Mouse (Mus musculus): Measurements from ENCODE around the gene Fam122b. TPM values are rescaled to one million over a fixed set of nuclear protein-coding genes. Genes with fewer than 3 reads are reported as not detected.
"Not testable (repeated sequence)": the region's sequence is repeated elsewhere in the genome, so short reads cannot be mapped to it uniquely, and the experiment has no call there.

Gene Fam122b
- polyA plus RNA-seq (2014; fragmentation: Nextera tagmentation; extraction: Ambion mirVana): 7.9 and 8.0 TPM in 2 replicates

- no peaks in the 10 kb centered on the region for H3K4me1 ChIP-seq (replicated peaks; ENCODE audit: control insufficient read depth, insufficient read depth, low read length)
- peak within 1 kb of the TSS; percentile 60 for H3K9ac ChIP-seq (ENCODE audit: low read depth, low read length)
- H3K36me3 ChIP-seq (ENCODE audit: control insufficient read depth, insufficient read depth, low read length): no peaks in the 10 kb centered on the region
- no peaks in the 10 kb centered on the region for H3K27me3 ChIP-seq (ENCODE audit: control insufficient read depth, insufficient read depth, low read length)
- no peaks in the 10 kb centered on the region for H3K9me3 ChIP-seq (ENCODE audit: control insufficient read depth, low read length)
- 16% methylated on average over 40 of the region's 40 CpGs for WGBS
- H3K27ac ChIP-seq (ENCODE audit: low read depth, low read length): peak within 1 kb of the TSS; percentile 82
- peak within 1 kb of the TSS; percentile 59 for H3K4me2 ChIP-seq (replicated peaks; ENCODE audit: low read depth, low read length)
- DNase-seq (ENCODE audit: low spot score) (peak; percentile 93), ATAC-seq (ENCODE audit: low FRiP score) (peak; percentile 89)
- peak within 1 kb of the TSS; percentile 52 for H3K4me3 ChIP-seq (ENCODE audit: low read depth, low read length)
These were observed at the start of gene Fam122b for GRCm38 (mm10) chrX:53269289-53270062. Gene Fam122b, minus strand, starts transcription at chrX:53269805.

GRCm38 (mm10) chrX:53287924-53288323 lies 18.3 kb upstream of the Fam122b start:
- 83% methylated on average over 5 of the region's 5 CpGs for WGBS

GRCm38 (mm10) chrX:53273124-53273523 lies 3.5 kb upstream of the Fam122b start, which contains the start of gene Fam122c:
Gene Fam122c, plus strand, starts transcription at chrX:53273424.
- H3K9ac ChIP-seq (ENCODE audit: low read depth, low read length): no peak within 1 kb of the TSS
- 58% methylated on average over 1 of the region's 1 CpGs for WGBS
- H3K4me3 ChIP-seq (ENCODE audit: low read depth, low read length): no peak within 1 kb of the TSS
- no peaks in the 10 kb centered on the region for H3K27me3 ChIP-seq (ENCODE audit: control insufficient read depth, insufficient read depth, low read length)
- no peak within 1 kb of the TSS for H3K4me2 ChIP-seq (replicated peaks; ENCODE audit: low read depth, low read length)
- no peak for ATAC-seq (ENCODE audit: low FRiP score)
- H3K27ac ChIP-seq (ENCODE audit: low read depth, low read length): no peak within 1 kb of the TSS
- no peak for DNase-seq (ENCODE audit: low spot score)
- no peaks in the 10 kb centered on the region for H3K4me1 ChIP-seq (replicated peaks; ENCODE audit: control insufficient read depth, insufficient read depth, low read length)
- H3K9me3 ChIP-seq (ENCODE audit: control insufficient read depth, low read length): no peaks in the 10 kb centered on the region
- no peaks in the 10 kb centered on the region for H3K36me3 ChIP-seq (ENCODE audit: control insufficient read depth, insufficient read depth, low read length)

More at GRCm38 (mm10) chrX:53287924-53288323, 18.3 kb upstream of the Fam122b start:
- Histone ChIP-seq H3K4me3 (ENCODE audit: low read depth, low read length) (no peak overlapping the region), H3K9me3 (ENCODE audit: control insufficient read depth, low read length) (no peaks in the 10 kb centered on the region), H3K4me2 (replicated peaks; ENCODE audit: low read depth, low read length) (no peak overlapping the region), H3K36me3 (ENCODE audit: control insufficient read depth, insufficient read depth, low read length) (no peaks in the 10 kb centered on the region), H3K4me1 (replicated peaks; ENCODE audit: control insufficient read depth, insufficient read depth, low read length) (no peaks in the 10 kb centered on the region), H3K27me3 (ENCODE audit: control insufficient read depth, insufficient read depth, low read length) (no peaks in the 10 kb centered on the region), H3K9ac (ENCODE audit: low read depth, low read length) (no peak overlapping the region), H3K27ac (ENCODE audit: low read depth, low read length) (no peak overlapping the region)
- no peak for DNase-seq (ENCODE audit: low spot score)
- ATAC-seq (ENCODE audit: low FRiP score): no peak

- H3K27me3 ChIP-seq (ENCODE audit: control insufficient read depth, insufficient read depth, low read length); ATAC-seq (ENCODE audit: low FRiP score); H3K9ac ChIP-seq (ENCODE audit: low read depth, low read length); H3K4me3 ChIP-seq (ENCODE audit: low read depth, low read length); H3K27ac ChIP-seq (ENCODE audit: low read depth, low read length); H3K36me3 ChIP-seq (ENCODE audit: control insufficient read depth, insufficient read depth, low read length); H3K4me1 ChIP-seq (replicated peaks; ENCODE audit: control insufficient read depth, insufficient read depth, low read length); H3K4me2 ChIP-seq (replicated peaks; ENCODE audit: low read depth, low read length); H3K9me3 ChIP-seq (ENCODE audit: control insufficient read depth, low read length): not testable (repeated sequence)
- peak; percentile 17 for DNase-seq (ENCODE audit: low spot score)
- 82% methylated on average over 3 of the region's 3 CpGs for WGBS
These were observed 2.0 kb upstream of the Fam122b start for GRCm38 (mm10) chrX:53271628-53272027.

GRCm38 (mm10) chrX:53270063-53270432 lies 443 bp upstream of the Fam122b start:
- H3K27me3 ChIP-seq (ENCODE audit: control insufficient read depth, insufficient read depth, low read length): no peaks in the 10 kb centered on the region
- H3K4me3 ChIP-seq (ENCODE audit: low read depth, low read length): peak overlapping the region; percentile 52
- no peak overlapping the region for H3K27ac ChIP-seq (ENCODE audit: low read depth, low read length)
- DNase-seq (ENCODE audit: low spot score) (no peak), ATAC-seq (ENCODE audit: low FRiP score) (peak; percentile 49; the same call in 1 of the 2 replicates)
- no peaks in the 10 kb centered on the region for H3K9me3 ChIP-seq (ENCODE audit: control insufficient read depth, low read length)
- no peaks in the 10 kb centered on the region for H3K4me1 ChIP-seq (replicated peaks; ENCODE audit: control insufficient read depth, insufficient read depth, low read length)
- peak overlapping the region; percentile 19; the same call in 1 of the 2 replicates for H3K4me2 ChIP-seq (replicated peaks; ENCODE audit: low read depth, low read length)
- no peaks in the 10 kb centered on the region for H3K36me3 ChIP-seq (ENCODE audit: control insufficient read depth, insufficient read depth, low read length)
- WGBS: 21% methylated on average over 10 of the region's 10 CpGs
- no peak overlapping the region for H3K9ac ChIP-seq (ENCODE audit: low read depth, low read length)

GRCm38 (mm10) chrX:53268856-53269255 lies 749 bp downstream of the Fam122b start:
- peak; percentile 70 for DNase-seq (ENCODE audit: low spot score)
- Histone ChIP-seq H3K4me3 (ENCODE audit: low read depth, low read length) (peak overlapping the region; percentile 52), H3K4me2 (replicated peaks; ENCODE audit: low read depth, low read length) (peak overlapping the region; percentile 59), H3K4me1 (replicated peaks; ENCODE audit: control insufficient read depth, insufficient read depth, low read length) (no peaks in the 10 kb centered on the region), H3K9ac (ENCODE audit: low read depth, low read length) (no peak overlapping the region; the same call in 1 of the 2 replicates), H3K36me3 (ENCODE audit: control insufficient read depth, insufficient read depth, low read length) (no peaks in the 10 kb centered on the region), H3K27me3 (ENCODE audit: control insufficient read depth, insufficient read depth, low read length) (no peaks in the 10 kb centered on the region), H3K27ac (ENCODE audit: low read depth, low read length) (peak overlapping the region; percentile 82; the same call in 1 of the 2 replicates), H3K9me3 (ENCODE audit: control insufficient read depth, low read length) (no peaks in the 10 kb centered on the region)
- WGBS: 17% methylated on average over 10 of the region's 10 CpGs
- peak; percentile 89 for ATAC-seq (ENCODE audit: low FRiP score)

- WGBS: 75% methylated on average over 9 of the region's 9 CpGs
- no peak overlapping the region for H3K27ac ChIP-seq (ENCODE audit: low read depth, low read length)
These were observed 3.4 kb downstream of the Fam122b start for GRCm38 (mm10) chrX:53266186-53266585.

GRCm38 (mm10) chrX:53255195-53255594 lies 14.4 kb downstream of the Fam122b start:
- Histone ChIP-seq H3K4me1 (replicated peaks; ENCODE audit: control insufficient read depth, insufficient read depth, low read length) (no peaks in the 10 kb centered on the region), H3K27me3 (ENCODE audit: control insufficient read depth, insufficient read depth, low read length) (no peaks in the 10 kb centered on the region), H3K4me3 (ENCODE audit: low read depth, low read length) (no peak overlapping the region), H3K36me3 (ENCODE audit: control insufficient read depth, insufficient read depth, low read length) (no peaks in the 10 kb centered on the region), H3K9me3 (ENCODE audit: control insufficient read depth, low read length) (no peaks in the 10 kb centered on the region), H3K9ac (ENCODE audit: low read depth, low read length) (no peak overlapping the region), H3K27ac (ENCODE audit: low read depth, low read length) (no peak overlapping the region), H3K4me2 (replicated peaks; ENCODE audit: low read depth, low read length) (no peak overlapping the region)
- ATAC-seq (ENCODE audit: low FRiP score): no peak
- no peak for DNase-seq (ENCODE audit: low spot score)

More at GRCm38 (mm10) chrX:53266186-53266585, 3.4 kb downstream of the Fam122b start:
- Histone ChIP-seq H3K4me2 (replicated peaks; ENCODE audit: low read depth, low read length) (no peak overlapping the region), H3K9ac (ENCODE audit: low read depth, low read length) (no peak overlapping the region), H3K36me3 (ENCODE audit: control insufficient read depth, insufficient read depth, low read length) (no peaks in the 10 kb centered on the region), H3K27me3 (ENCODE audit: control insufficient read depth, insufficient read depth, low read length) (no peaks in the 10 kb centered on the region), H3K4me3 (ENCODE audit: low read depth, low read length) (no peak overlapping the region), H3K9me3 (ENCODE audit: control insufficient read depth, low read length) (no peaks in the 10 kb centered on the region), H3K4me1 (replicated peaks; ENCODE audit: control insufficient read depth, insufficient read depth, low read length) (no peaks in the 10 kb centered on the region)
- DNase-seq (ENCODE audit: low spot score) (no peak), ATAC-seq (ENCODE audit: low FRiP score) (no peak)

GRCm38 (mm10) chrX:53240011-53240410 lies 29.6 kb downstream of the Fam122b start, which contains the start of gene Plac1:
Gene Plac1, minus strand, starts transcription at chrX:53240111.
- Histone ChIP-seq H3K36me3 (ENCODE audit: control insufficient read depth, insufficient read depth, low read length) (no peaks in the 10 kb centered on the region), H3K27me3 (ENCODE audit: control insufficient read depth, insufficient read depth, low read length) (no peaks in the 10 kb centered on the region), H3K4me3 (ENCODE audit: low read depth, low read length) (no peak within 1 kb of the TSS), H3K9ac (ENCODE audit: low read depth, low read length) (no peak within 1 kb of the TSS), H3K9me3 (ENCODE audit: control insufficient read depth, low read length) (no peaks in the 10 kb centered on the region), H3K27ac (ENCODE audit: low read depth, low read length) (no peak within 1 kb of the TSS), H3K4me1 (replicated peaks; ENCODE audit: control insufficient read depth, insufficient read depth, low read length) (no peaks in the 10 kb centered on the region), H3K4me2 (replicated peaks; ENCODE audit: low read depth, low read length) (no peak within 1 kb of the TSS)
- no peak for DNase-seq (ENCODE audit: low spot score)
- WGBS: 68% methylated on average over 4 of the region's 4 CpGs
- no peak for ATAC-seq (ENCODE audit: low FRiP score)
